Mouse (Mus musculus) spleen, adult 10 weeks (tissue): ENCODE measurements around the gene Adgrl3. TPM values are rescaled to one million over a fixed set of nuclear protein-coding genes. Genes with fewer than 3 reads are reported as not detected.

Experiments
- polyA plus RNA-seq: library from polyadenylated mRNA; stranded (reverse); fragments of 350-450 nt; fragmentation: Illumina TruSeq; extraction: RNeasy Lipid Tissue Mini Kit (QIAGEN cat#74804); gene quantifications from one replicate; pipeline ENCODE4 v1.2.3, GENCODE M21; 2015; ENCODE audit warnings: low replicate concordance; ENCODE audit not compliant: insufficient read depth

The Adgrl3 gene
- polyA plus RNA-seq, result 7.6 TPM

GRCm38 (mm10) chr5:81019590-81020254 lies at the start of gene Adgrl3:
Gene Adgrl3, plus strand, starts transcription at chr5:81020138.

